Mouse (Mus musculus): ENCODE data around the gene Plekho1.
A peak's percentile ranks its signal among the peaks of the same experiment; 100 is the strongest.

Gene Plekho1

DNA sequence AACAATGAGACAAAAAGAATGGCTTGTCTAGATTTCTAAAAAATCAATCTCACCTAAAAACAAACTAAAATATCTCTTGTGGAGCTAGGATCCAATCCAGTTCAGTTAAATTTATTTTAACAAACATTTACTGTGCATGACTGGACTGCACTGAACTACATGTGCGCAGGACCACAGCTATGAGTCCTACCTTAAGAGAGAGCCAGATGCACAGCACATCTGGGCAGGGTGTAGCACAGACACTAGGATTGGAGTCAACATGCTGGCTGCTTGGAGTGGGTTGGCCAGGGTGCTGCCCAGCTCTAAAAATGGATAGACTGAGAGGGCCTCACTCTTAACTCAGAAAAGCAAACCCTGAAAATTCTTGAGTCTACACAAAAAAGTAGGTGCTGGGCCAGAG lies 5.8 kb upstream of the Plekho1 start:
- no peak for DNase-seq

DNA sequence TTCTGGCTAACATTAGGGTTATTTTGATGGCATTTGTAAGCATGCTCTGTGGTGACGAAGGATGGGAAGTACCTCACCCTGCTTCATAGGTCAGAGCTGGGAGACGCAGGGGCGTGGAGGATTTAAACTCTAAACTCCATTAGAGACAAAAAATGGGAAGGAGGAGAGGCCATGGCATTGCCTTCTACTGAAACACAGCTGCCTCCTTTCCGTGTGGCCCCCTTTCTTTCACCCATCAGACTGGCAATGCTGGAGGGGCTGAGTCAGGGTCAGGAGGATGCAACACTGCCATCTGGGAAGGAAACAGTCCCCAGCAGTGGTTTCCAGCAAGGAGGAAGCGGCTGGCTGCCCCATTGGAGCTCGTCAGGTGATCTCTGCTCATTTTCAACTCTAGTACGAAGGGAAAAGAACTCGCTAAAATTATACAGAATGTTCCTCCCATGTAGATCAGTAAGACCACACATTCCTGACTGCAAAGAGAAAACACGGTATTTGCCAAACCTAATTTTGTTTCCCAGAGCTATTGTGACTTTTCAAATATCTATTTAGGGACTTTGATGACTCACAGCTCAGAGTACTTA lies 5.2 kb upstream of the Plekho1 start:
- DNase-seq = peak; percentile 24

- DNase-seq = peak; percentile 25
Observed at GRCm38 (mm10) chr3:96000080-96000632, 4.4 kb upstream of the Plekho1 start.

GRCm38 (mm10) chr3:95999308-96000079 lies 3.7 kb upstream of the Plekho1 start:
- DNase-seq = peak; percentile 20

DNA sequence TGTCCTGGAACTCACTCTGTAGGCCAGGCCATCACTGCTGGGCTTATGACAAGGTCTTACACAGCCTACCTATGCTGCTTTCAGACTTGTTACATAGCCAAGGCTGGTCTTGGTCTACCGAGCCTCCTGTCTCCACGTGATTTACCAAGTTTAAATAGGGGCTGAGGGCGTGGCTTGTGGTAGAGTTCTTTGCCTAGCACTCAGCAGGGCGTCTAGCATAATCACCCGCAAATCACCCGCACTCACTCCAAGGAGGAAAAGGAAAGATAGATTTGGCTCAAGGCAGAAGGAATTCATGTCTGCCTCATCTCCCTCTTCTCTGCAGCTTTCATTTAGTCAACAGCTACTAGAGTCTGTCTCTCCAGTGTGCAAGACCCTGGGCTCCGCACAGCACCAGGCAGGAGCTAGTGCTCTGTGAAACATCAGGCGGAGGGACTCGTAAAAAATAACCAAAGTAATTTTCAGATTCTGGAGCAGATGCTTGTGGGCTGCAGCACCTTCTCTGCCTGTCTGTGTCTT lies 1.5 kb upstream of the Plekho1 start:
- peak; percentile 47 for DNase-seq

- DNase-seq = no peak
Observed at GRCm38 (mm10) chr3:95996451-95997073, 761 bp upstream of the Plekho1 start.

DNA sequence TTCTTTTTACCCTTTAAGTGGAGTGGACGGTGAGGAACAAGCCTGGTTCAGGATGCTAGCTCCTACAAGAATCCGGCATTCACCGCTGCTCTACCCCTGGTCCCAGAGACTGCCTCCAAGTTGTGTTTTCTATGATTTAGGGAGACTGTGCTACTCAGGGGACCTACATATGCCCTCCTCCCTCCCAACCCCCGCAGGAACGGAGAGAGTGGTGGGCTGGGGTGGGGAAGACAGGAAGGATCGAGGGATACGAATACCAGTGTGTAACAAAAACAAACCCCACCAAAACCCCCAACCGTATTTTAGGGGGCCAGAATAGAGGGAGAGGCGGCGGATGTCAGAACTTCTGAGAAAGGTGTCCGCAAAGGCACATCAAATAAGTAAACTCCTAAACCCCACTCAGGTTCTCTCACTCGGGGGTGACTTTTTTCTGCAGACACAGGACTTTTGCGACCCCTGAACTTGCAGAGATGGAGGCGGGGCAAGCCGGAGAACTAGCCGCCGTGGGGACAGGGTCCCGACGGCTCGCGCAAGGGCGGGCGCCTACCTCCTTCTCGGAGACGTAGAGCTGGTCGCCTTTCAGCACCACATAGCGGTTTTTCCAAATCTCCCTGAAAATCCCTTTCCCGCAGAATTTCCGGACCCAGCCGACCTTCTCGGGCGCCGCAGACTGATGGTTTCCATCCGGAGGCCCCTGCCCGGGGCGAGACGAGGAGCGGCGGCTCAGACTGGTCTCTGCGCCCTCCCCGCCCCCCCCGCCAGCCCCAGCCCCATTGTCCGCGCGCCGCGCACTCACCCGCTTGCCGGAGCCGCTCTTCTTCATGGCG lies 613 bp downstream of the Plekho1 start:
- DNase-seq = peak; percentile 52

DNA sequence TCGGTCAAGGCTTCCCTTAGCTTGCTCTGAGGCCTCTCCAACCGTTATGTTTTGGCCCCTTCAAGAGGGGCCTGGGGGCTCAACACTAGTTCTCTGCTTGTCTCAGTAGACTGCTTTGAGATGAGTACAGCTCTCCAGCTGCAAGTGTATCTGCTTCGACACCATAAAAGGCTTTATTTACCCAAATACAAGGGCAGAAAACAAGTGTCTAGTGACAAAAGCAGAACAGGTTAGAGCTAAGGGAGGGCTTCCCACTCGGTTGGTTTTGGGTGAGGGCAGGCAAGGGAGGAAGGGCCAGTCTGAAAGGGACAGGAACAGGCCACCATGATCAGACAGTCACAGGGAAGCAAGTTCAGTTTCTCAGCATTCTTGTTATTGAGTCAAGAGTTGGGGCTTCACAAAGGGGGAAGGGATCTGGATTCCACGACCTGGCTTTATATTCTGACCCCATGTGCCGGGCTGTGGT lies 1.4 kb downstream of the Plekho1 start:
- DNase-seq = peak; percentile 28

GRCm38 (mm10) chr3:95993881-95994280 lies 1.9 kb downstream of the Plekho1 start:
- DNase-seq = peak; percentile 71

GRCm38 (mm10) chr3:95992990-95993603 lies 2.7 kb downstream of the Plekho1 start:
- DNase-seq = no peak

- DNase-seq = no peak
Observed at GRCm38 (mm10) chr3:95990413-95990941, 5.3 kb downstream of the Plekho1 start.

- DNase-seq = peak; percentile 73
Observed at GRCm38 (mm10) chr3:95988969-95989368, 6.8 kb downstream of the Plekho1 start.

- DNase-seq = no peak
Observed at GRCm38 (mm10) chr3:95988138-95988537, 7.7 kb downstream of the Plekho1 start.

DNA sequence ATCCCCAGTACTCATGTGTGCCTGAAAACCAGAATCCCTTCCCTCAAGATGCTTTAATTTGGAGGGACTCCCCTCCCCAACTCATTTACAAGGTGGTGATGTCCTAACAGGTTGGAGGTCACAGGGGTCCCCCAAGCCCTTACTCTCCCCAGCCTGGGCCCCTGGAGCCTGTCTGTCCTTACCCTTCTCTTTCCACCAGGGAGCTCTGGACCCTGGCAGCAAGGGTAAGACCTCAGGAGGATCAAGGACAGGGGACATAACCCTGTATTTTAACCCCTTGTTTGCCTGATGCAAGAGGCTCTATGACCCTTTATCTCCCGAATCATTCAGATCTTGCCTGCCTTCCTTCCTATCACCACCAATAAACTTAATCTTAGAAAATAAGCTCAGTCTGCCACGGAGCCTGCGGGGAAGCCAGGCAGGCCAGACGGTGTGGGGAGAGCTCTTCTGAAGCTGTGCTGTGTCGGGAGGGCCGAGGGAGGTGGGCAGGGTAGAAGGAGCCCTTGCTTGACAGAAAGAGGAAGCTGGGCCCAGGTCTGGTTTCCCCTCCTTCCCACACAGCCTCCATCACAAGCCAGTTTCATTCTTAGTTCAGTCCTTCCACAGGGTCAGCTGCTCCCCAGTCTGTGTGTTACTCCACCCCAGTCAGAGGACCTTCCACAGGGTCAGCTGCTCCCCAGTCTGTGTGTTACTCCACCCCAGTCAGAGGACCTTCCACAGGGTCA lies 8.3 kb downstream of the Plekho1 start:
- no peak for DNase-seq

DNA sequence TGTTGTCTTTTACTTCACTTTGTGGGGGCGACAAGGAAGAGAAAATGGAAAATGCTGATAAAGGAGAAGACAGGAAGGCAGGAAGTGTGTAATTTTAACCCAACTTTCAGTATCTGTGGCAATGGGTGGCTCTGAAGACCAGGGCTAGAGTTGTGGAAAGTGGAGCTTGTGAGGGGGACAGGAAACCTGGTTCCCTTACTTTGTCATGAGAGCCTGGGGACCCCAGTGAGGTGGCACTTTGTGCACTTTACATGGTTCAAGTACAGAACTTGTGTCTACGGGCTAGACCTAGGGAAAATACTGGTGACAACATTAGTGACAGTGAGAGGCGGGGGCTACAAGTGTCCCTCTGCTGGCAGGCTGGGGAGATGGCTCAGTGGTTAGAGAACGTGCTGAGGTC lies 8.8 kb downstream of the Plekho1 start:
- no peak for DNase-seq

DNA sequence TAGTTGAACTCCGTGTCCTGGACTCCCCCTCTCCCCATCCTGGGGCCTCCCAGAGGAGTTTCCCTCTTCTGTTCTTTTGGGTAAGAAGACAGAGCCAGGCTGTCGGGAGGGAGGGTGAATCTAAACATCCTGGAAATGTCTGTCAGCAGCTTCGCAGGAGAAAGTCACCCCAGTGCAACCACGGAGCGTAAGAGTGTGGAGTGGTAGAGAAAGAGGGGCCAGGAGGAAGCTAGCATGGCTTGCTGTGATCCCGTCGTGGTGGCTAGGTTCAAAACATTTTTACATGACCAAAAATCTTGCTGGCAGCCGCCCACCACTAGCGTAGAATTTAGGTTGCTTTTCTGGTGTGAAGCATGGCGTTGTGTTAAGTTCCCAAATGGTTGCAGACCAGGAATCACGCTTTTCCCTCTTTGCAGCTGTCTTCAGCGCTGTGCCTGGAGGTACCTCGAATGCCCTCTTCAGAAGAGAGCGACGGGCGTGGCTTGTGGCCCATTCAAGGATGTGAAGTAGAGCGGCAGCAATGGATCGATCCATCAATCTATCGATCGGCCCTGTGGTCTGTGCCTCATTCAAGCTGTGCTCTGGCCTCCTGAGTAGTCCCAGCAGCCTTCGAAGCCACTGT lies 9.7 kb downstream of the Plekho1 start:
- no peak for DNase-seq

DNA sequence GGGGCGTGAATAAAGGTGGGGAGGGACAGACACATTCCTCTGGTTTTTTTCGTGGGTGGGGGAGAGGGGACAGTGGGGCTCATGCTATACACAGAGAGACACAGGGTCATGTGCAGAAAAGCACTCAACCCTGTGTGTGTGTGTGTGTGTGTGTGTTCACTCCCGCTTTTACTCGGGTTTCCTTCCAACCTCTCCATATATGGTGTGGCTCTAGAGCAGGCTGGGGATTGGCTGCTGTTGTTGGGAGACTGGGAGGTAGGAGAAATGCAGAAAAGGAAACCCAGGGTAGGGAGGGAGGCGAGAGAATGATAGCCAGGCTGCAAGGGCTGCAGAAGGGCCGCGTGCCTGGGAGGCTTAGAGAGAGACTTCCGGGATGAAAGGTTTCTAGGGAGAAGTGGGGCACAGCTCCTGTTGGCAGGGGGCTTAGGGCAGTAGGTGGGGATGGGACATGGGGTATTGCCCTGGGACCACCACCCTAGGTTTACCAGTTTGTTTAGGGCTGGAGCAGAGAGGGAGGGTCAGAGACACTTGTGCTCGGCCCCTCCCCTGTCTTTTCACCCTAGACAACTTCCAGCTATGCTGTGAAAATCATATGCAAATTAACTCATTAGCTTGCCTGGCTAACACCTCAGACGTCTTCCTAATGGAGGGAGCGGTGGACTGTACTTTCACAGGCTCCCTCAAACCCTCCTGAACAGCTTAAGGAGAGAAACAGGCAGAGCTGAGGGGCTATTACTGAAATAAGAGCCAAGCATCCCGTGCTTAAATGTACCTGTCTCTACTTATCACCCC lies 10.4 kb downstream of the Plekho1 start:
- DNase-seq = no peak

GRCm38 (mm10) chr3:95982129-95982528 lies 13.7 kb downstream of the Plekho1 start:
- DNase-seq = no peak

DNA sequence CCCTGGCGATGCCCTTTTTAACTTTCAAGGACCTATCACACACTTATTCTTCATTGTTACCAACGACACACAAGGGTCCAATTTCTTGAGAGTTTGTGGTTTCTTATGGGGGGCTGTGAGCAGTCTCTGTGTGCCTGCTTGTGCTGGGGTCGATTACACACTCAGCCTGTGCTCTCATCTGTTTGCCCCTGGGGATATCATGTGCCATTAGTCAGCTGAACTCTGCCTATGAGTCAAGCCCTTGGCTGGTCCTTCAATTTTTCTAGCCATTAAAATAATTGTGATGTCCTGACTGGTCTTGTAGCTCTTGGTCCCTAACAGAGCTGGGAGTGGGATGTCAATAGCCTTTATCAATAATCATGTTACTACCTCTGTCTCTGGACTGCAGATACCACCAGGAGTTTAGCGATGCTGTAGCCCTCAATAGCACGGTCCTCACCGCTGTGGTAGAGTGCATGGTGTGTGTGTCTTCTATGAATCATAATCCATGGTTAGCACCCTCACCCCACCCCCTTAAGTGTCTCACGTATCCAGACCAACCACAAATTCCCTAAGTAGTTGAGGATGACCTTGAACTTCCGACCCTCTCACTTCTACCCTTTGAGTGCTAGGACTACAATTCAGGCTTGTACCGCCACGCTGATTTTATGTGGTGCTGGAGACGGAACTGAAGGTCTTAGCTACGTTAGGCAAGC lies 15.4 kb downstream of the Plekho1 start:
- DNase-seq = no peak
